Mouse (Mus musculus) lung, adult 10 weeks (tissue): ENCODE results near the gene Batf2. TPM values are rescaled to one million over a fixed set of nuclear protein-coding genes. Genes with fewer than 3 reads are reported as not detected.

Source experiments
- polyA plus RNA-seq: library from polyadenylated mRNA; stranded (reverse); fragments of 350-450 nt; fragmentation: Illumina TruSeq; extraction: RNeasy Lipid Tissue Mini Kit (QIAGEN cat#74804); gene quantifications from one replicate; pipeline ENCODE4 v1.2.3, GENCODE M21; 2014; ENCODE audit warnings: low read depth, low replicate concordance; ENCODE audit not compliant: insufficient read depth

The Batf2 gene
- polyA plus RNA-seq = 4.7 TPM

GRCm38 (mm10) chr19:6140678-6141393, at the start of gene Batf2:
Gene Batf2 (plus strand): TSS chr19:6140983.

GRCm38 (mm10) chr19:6094119-6094518, 46.7 kb upstream of the Batf2 start, which contains the start of gene AC131692.1:
Gene AC131692.1 (plus strand): TSS chr19:6094419.

GRCm38 (mm10) chr19:6105586-6105985, 35.2 kb upstream of the Batf2 start, which contains the start of gene Naaladl1:
Gene Naaladl1 (plus strand): TSS chr19:6105782.

GRCm38 (mm10) chr19:6117986-6118676, 22.7 kb upstream of the Batf2 start, which contains the start of gene Sac3d1:
Gene Sac3d1 (minus strand): TSS chr19:6118650.

GRCm38 (mm10) chr19:6127760-6128341, 12.9 kb upstream of the Batf2 start, which contains the start of gene Snx15:
Gene Snx15 (minus strand): TSS chr19:6128304.

GRCm38 (mm10) chr19:6141394-6141749, 589 bp downstream of the Batf2 start, which contains the start of gene Arl2:
Gene Arl2 (minus strand): TSS chr19:6141548.

GRCm38 (mm10) chr19:6184131-6184530, 43.3 kb downstream of the Batf2 start, which contains the start of gene Majin:
Gene Majin (plus strand): TSS chr19:6184388.

Other genes with a start within 250 kb of the Batf2 start
- 0.60 TPM for gene Tigd3, start 246.8 kb upstream of the Batf2 start, polyA plus RNA-seq
- 39.4 TPM for gene Dpf2, start 228.0 kb upstream of the Batf2 start, polyA plus RNA-seq
- 15.7 TPM for gene Cdc42ep2, start 216.2 kb upstream of the Batf2 start, polyA plus RNA-seq
- gene Pola2, start 176.8 kb upstream of the Batf2 start, polyA plus RNA-seq = 10.7 TPM
- gene Slc22a20, start 154.8 kb upstream of the Batf2 start, polyA plus RNA-seq = not detected
- 30.1 TPM for gene Capn1, start 125.1 kb upstream of the Batf2 start, polyA plus RNA-seq
- 23.8 TPM for gene Syvn1, start 94.4 kb upstream of the Batf2 start, polyA plus RNA-seq
- 25.9 TPM for gene Mrpl49, start 83.2 kb upstream of the Batf2 start, polyA plus RNA-seq
- gene Fau, start 83.1 kb upstream of the Batf2 start, polyA plus RNA-seq = 2,086 TPM
- gene Znhit2, start 79.8 kb upstream of the Batf2 start, polyA plus RNA-seq = 21.2 TPM
- gene Tm7sf2, start 72.6 kb upstream of the Batf2 start, polyA plus RNA-seq = 10.4 TPM
- 30.5 TPM for gene Vps51, start 63.8 kb upstream of the Batf2 start, polyA plus RNA-seq
- gene Tmem262, start 61.0 kb upstream of the Batf2 start, polyA plus RNA-seq = not detected
- not detected for gene Gm28374, start 58.7 kb upstream of the Batf2 start, polyA plus RNA-seq
- 30.3 TPM for gene Zfpl1, start 56.0 kb upstream of the Batf2 start, polyA plus RNA-seq
- 0.73 TPM for gene Cdca5, start 56.0 kb upstream of the Batf2 start, polyA plus RNA-seq
- not detected for gene AC131692.1, start 46.6 kb upstream of the Batf2 start, polyA plus RNA-seq
- not detected for gene Naaladl1, start 35.2 kb upstream of the Batf2 start, polyA plus RNA-seq
- gene Sac3d1, start 22.3 kb upstream of the Batf2 start, polyA plus RNA-seq = 9.6 TPM
- 19.4 TPM for gene Snx15, start 12.7 kb upstream of the Batf2 start, polyA plus RNA-seq
- gene Arl2, start 565 bp downstream of the Batf2 start, polyA plus RNA-seq = 47.3 TPM
- gene Majin, start 43.4 kb downstream of the Batf2 start, polyA plus RNA-seq = 0.18 TPM
- 0.64 TPM for gene Gpha2, start 85.4 kb downstream of the Batf2 start, polyA plus RNA-seq
- 22.8 TPM for gene Ppp2r5b, start 94.9 kb downstream of the Batf2 start, polyA plus RNA-seq
- 6.0 TPM for gene Atg2a, start 100.7 kb downstream of the Batf2 start, polyA plus RNA-seq
- 75.5 TPM for gene Ehd1, start 135.7 kb downstream of the Batf2 start, polyA plus RNA-seq
- gene Cdc42bpg, start 165.5 kb downstream of the Batf2 start, polyA plus RNA-seq = 44.0 TPM
- 16.7 TPM for gene Men1, start 194.0 kb downstream of the Batf2 start, polyA plus RNA-seq
- 49.4 TPM for gene Map4k2, start 200.2 kb downstream of the Batf2 start, polyA plus RNA-seq
- 58.0 TPM for gene Sf1, start 222.7 kb downstream of the Batf2 start, polyA plus RNA-seq
- 19.5 TPM for gene Pygm, start 243.4 kb downstream of the Batf2 start, polyA plus RNA-seq